Mouse (Mus musculus): ENCODE measurements around the gene Methig1. TPM values are rescaled to one million over a fixed set of nuclear protein-coding genes. Genes with fewer than 3 reads are reported as not detected.

Gene Methig1
- total RNA-seq, 2 experiments from 2014 or later, result not detected

DNA sequence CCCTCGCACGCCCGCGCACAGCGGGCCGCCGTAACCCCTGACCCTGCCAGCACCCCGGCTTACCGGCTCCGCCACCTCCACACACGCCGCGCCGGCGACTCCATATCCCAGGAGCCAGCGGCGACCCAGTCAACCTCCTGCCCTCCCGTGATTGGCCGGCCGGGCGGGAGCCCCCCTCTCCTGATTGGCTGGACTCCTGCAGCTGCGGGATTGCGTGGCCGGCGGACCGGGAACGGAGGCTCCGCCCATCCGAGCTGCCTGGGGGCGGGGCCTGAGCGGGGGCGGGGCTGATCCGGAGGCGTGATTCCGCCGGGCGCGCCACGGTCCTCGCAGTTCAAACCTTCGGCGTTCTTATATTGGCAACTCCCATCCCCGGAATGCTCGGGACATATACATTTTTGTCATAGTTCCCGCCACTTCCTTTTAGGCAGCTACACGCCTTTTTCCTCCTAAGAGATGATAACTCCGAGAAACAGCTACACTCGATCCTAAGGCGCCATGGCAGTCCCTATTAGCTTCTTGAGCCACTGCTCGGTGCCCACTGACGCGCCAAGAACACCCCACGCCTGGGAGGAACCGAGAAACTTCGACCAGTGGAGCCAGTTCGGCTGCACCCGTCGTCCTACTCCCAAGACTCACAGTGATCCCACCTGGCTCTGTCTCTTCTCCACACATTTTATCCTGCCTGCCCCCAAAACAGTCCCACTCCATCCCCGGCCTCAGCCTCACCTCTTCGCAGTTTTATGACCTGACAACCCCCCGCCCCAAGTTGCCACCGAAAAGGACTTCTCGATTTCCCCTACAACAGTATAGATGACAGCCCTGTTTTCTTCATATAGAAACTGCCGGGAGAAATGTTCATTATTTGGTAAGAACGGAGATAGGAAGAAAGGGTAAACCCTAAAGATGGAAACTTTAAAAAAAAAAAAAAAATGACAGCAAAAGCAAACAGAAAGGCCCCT is 70.2 kb downstream of the Methig1 start:
- DNase-seq (ENCODE audit: low spot score in 2 of 2), result peak; percentile 95 to 96

DNA sequence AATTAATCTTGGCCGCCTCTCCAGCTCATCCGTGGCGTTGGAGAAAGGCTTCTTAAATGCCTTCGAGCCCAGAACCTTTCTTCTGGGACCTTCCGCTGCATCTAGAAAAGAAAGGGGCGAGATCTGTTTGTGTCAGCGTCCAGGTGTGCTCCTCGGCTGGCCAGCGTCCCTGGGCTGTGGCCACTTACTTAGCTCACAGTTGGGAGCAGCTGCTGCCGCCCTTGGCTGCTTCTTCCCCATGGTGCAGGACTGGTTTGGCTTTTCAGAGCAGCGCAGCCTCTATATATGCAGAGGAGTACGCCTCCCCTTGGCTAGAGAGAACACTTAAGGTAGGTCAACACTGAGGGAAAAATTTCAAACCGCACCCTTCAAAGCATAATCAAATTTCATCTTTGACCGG is 71.0 kb downstream of the Methig1 start:
- DNase-seq (ENCODE audit: low spot score in 2 of 2), result no peak

DNA sequence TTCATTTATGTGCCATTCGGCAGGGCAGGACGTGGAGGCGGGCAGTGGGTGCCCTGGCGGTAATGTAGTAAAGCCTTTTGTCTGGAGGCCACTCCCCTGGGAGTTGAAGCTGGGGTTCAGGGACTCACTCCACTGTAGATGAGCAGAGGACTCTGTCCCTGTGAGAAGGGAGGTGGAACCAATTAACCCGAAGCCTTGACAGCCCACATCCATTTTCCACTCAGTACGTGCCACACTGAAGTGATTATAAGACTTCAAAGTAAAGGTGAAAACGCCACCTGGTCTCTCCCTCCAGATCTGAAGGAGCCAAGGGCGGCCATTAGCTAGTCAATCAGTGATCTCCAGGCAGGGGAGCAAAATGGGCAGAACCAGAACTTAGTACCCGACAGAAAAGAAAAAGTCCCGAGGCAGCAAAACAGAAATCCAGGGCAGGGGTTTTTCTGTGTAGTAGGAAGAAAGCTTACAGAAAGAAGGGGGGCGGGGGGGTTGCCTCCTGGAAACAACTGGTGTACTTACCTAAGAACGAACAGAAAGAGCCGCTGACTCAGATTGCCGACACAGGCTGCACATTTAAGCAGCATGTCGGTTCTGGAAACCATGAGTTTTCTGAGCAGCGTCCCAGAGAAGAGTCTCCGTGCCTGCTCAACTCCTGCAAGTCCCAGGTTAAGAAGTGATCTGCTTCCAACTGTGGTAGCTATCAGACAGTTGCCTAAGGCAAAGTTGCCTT is 71.6 kb downstream of the Methig1 start, which contains the start of gene Slc11a2:
Slc11a2 (minus strand) TSS at position 677 of the 727 bp plus-strand sequence.
- no peak for DNase-seq (ENCODE audit: low spot score in 2 of 2)

DNA sequence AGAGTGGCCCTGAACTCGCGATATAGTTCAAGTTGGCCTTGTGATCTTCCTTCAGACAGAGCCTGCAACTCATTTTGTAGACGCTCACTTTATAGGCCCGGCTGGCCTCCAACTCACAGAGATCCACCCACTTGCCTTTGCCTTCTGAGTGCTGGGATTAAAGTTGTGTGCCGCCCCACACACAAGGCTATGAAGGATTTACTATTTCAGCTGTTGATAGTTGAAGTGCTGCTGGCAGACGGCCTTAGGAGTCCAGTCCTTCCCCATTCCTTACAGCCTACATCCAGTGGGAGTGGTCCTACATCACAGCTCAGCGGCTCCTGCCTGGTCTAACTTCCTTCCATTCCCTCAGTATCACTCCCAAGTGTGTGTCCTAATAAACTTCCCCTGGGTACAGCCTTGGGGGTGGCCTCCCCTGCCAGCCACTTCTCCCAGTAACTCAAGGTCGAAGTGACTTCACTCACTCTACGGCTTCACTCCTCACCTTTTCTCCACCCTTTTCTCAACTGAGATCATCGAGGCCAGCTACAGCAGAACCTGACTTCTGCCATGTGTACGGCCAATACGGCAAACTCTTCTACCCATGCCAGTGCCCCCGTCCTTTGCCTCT is 75.5 kb downstream of the Methig1 start:
- peak in 1 of 2 experiments; percentile 42 for DNase-seq (ENCODE audit: low spot score in 2 of 2)

DNA sequence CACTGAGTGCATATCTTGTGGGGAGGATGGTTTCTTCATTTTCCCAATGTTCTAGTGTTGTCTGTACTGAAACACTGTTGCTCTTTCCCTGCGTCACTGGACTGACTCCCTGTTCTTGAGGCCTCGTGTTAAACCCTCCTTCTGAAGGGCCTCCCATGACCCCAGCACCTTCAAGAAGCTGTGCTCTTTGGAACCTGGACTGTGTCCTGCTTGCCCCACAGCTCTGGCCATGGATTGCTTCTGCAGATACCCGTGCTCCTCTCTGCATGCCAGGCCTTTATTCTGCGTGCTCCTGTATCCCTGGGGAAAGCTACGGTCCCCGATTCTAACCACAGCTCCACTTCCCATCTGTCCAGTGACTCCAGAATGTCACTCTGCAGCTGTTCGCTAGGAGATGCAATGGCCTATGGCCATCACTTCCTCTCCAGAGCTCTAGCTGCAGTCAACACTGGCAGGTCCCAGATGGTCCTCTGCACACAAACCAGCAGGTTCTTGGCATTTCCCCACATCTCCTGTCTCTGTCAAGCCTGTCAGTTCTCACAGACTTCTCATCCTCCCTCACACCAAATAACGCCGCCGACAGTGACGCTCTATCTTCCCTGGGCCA is 77.1 kb downstream of the Methig1 start:
- no peak for DNase-seq (ENCODE audit: low spot score in 2 of 2)

DNA sequence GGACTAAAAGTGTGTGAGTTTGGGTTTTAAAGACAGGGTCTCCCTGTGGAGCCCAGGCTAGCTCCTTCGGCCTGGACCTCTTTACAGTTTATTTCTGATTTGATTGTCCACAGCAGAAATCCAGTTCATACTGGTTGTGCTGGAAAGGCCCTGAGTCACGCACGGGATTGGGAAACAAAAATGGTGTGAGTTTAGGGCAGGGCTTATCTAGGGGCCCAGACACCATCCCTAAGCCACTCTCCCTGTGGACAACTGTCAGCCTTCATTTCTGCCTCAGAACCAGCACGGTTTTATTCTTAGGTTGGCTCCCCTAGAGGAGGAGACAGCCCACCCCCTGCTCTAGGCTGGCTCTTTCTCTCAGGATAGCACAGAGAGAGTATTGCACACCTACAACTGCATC is 80.3 kb downstream of the Methig1 start:
- DNase-seq (ENCODE audit: low spot score in 2 of 2), result no peak

Other genes starting within 250 kb of the Methig1 start
- 10 to 100 TPM; 66.1 to 68.7 TPM for gene Atf1, start 125.3 kb upstream of the Methig1 start, total RNA-seq (2021)
- gene Tmprss12, start 72.3 kb upstream of the Methig1 start, total RNA-seq (2021), result not detected
- gene Mettl7a1, start 49.0 kb upstream of the Methig1 start, total RNA-seq (2021), result 10 to 100 TPM; 20.1 to 22.2 TPM
- under 1 TPM; 0.17 to 0.18 TPM for gene Mettl7a3, start 18.2 kb upstream of the Methig1 start, total RNA-seq (2021)
- under 1 TPM; 0.23 to 0.25 TPM for gene Mettl7a2, start 51 bp downstream of the Methig1 start, total RNA-seq (2021)
- not detected for gene Higd1c, start 11.4 kb downstream of the Methig1 start, total RNA-seq (2021)
- not detected for gene Gm5475, start 69.0 kb downstream of the Methig1 start, total RNA-seq (2021)
- gene Slc11a2, start 71.9 kb downstream of the Methig1 start, total RNA-seq (2021), result 10 to 100 TPM; 28.0 to 28.6 TPM
- 10 to 100 TPM; 20.9 to 24.1 TPM for gene Letmd1, start 115.9 kb downstream of the Methig1 start, total RNA-seq (2021)
- gene Csrnp2, start 142.3 kb downstream of the Methig1 start, total RNA-seq (2021), result 1 to 10 TPM; 5.7 to 5.9 TPM
- 10 to 100 TPM; 20.4 to 23.9 TPM for gene Tfcp2, start 198.9 kb downstream of the Methig1 start, total RNA-seq (2021)
- 10 to 100 TPM; 15.2 TPM for gene Pou6f1, start 246.8 kb downstream of the Methig1 start, total RNA-seq (2021)

Data from gastrocnemius, postnatal 4 days (tissue).